Mouse (Mus musculus): ENCODE measurements around the gene Plekhm3.
A peak's percentile ranks its signal among the peaks of the same experiment; 100 is the strongest.

Plekhm3 gene

DNA sequence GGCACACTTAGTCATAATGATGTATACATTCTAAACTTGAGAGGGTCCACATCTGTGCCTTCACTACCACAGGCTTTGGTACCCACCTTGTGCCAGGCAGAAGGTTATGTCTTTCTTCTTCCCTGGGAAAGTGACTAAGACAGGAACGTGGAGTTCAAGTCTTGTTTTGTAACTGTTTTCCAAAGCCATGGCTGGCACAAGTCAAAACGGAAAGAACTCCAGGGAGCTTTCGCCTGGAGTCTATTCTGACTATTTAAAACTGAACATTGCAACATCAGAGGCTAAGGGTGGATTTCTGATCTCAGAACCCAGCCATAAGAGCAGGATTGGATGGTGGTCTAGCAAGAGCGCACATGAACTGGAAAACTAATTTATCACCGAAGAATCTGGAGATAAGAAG lies 120.0 kb downstream of the Plekhm3 start:
- no peak for ATAC-seq (ENCODE audit: insufficient number of reproducible peaks, low FRiP score, low TSS enrichment)

DNA sequence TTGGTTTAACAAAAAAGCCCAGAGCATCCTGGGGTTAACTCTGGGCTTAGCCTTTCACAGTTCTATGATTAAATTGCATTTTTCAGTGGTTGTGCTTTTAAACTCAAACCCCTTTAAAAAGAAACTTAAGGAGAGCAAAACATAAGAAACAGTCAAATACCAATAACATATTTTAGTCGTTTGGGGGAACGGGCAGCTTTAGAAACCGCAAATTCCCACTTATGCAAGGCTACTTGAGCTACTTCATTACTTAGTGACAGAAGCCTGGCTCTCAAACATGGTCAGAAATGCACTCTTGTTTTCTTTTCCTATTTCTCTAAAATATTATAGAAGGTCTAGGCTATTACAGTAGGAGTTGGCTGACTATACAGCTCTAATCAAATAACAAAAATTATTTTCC lies 120.5 kb downstream of the Plekhm3 start:
- ATAC-seq (ENCODE audit: insufficient number of reproducible peaks, low FRiP score, low TSS enrichment): no peak

DNA sequence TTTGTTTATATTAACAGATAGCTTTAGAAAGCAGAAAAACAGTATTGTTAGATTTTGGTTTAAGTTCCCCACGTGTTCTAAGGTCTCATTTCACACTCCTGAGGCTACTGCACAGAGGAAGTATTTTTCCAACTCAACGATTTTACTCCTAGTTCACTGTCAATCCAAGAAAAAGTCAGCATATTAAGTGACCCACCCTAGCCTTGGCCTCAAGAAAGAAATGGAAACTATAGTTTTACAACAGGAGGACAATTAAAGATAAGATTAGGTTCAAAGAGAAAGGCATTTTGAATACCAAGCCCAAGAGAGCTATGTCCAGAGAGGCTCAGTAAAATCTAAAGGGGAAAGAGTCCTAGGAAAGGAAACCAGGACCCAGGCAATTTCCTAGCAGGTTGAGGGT lies 125.1 kb downstream of the Plekhm3 start:
- ATAC-seq (ENCODE audit: insufficient number of reproducible peaks, low FRiP score, low TSS enrichment): no peak

DNA sequence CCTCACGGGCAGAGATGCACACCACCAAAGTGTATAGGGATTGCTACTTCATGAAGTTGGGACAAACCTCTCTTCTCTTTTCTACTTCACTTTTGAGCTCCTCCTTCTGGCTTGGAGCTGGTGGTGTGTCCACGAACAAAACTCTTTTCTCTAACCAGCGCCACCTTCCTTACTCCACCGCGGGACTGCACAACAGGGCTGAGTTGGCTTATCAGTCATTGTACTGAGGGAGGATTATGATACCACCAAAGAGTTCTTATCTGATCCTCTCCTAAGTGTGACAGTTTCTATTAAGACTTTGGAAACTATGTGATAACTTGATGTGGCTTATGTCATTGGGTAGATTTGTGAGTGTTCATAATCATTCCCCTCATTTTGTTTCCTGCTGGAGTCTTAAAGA lies 129.2 kb downstream of the Plekhm3 start:
- ATAC-seq (ENCODE audit: insufficient number of reproducible peaks, low FRiP score, low TSS enrichment): no peak

DNA sequence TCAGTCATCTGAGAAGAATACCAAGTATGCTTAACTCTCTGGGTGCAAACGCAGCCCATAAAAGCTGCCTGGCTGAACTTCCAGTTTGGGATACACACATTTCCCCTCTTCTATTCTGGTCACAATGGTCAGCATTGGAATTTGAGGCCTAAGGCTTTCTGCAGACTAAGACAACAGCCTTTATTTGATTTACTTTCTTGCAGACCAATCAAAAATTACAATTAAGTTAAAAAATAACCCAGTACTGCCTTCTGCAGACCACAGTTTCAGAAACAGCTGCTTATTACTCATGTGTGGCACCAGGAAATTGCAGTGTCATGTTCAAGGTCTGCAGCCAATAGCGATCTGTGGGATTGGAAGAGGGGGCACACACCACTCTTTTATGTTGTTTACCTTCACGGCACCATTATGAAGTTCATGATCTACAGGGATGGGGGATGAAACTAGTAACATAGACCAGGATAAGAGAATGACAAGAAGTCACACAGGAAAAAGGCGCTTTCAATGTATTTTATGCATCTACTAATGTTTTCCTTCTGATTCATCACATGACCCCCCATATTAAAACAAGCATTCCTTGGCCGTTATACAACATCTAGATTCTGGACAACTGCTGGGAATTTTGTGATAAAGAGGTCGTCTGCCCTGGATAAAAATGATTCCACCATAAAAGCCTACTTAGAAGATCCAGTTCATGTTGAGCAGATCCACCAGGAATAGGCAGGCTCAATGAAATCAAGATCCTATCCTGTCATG lies 130.1 kb downstream of the Plekhm3 start:
- ATAC-seq (ENCODE audit: insufficient number of reproducible peaks, low FRiP score, low TSS enrichment): no peak

DNA sequence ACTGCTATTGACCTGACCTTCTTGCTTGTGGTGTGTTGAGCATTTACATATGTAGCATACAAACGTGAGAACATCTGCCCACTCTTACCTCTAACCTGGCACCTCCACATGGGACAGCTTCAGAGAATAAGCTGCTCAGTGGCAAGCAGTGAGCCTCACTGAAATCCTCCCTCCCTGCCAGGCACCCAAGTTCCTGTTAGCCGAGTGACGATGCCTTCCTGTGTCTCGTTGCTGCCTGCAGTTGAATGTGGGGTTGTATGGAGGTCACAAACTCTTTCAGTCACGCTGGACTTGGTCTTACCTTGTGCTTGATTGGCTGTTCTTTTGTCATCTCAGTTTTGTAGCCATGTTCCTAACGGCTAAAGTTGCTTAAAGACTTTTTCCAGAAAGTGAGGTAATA lies 133.1 kb downstream of the Plekhm3 start:
- no peak for ATAC-seq (ENCODE audit: insufficient number of reproducible peaks, low FRiP score, low TSS enrichment)

DNA sequence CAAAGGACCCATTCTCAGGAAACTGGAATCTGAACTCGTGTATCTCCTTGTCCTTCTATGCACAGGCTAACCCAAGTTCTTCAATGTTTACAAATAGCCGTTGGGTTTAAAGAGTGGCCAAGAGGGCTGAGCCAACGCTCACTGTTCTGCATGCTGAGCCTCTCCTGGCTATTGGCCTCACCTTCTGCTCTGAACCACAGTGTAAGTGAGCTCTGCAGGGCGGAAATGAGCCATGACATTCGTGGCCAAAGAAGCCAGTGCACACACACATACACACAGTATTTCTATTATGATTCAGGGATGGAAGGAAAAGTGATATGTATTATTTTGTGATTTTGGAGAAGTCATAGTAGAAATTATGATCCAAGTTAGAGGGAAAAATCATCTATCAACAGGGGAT lies 138.9 kb downstream of the Plekhm3 start:
- ATAC-seq (ENCODE audit: insufficient number of reproducible peaks, low FRiP score, low TSS enrichment): peak; percentile 94

DNA sequence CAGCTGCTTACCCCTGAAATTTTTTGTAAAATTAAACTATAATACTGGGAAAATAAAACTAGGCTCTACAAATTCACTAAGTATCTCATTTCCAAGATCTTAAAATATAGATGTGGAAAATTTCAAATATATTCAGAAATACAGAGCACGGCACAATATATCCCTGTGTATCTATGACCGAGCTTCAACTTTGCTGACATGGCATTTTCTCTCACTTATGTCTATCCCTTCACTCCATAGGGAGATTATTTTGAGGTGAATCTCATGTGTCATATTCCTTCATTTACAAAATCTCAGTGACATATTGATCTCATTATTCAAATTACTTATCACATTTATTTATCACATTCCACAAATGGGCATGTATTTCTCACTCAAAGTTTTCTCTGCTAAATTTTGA lies 143.4 kb downstream of the Plekhm3 start:
- ATAC-seq (ENCODE audit: insufficient number of reproducible peaks, low FRiP score, low TSS enrichment): no peak

DNA sequence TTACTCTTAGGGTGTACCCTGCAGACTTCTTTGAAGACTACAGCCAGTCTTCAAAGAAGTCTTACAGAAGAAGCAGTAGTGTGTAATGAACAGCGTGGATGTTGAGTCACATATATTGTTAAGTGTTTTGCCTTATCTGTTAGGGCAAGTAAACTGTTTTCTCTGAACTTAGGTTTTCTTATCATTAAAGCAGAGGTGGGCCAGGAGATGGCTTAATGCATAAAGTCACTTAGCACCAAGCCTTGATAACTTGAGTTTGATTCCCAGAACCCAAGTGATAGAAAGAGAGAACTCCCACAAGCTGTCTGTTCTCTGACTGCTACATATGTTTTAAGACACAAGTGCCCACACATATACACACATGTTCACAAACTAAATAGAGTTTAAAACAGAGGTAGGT lies 144.7 kb downstream of the Plekhm3 start:
- ATAC-seq (ENCODE audit: insufficient number of reproducible peaks, low FRiP score, low TSS enrichment): no peak

DNA sequence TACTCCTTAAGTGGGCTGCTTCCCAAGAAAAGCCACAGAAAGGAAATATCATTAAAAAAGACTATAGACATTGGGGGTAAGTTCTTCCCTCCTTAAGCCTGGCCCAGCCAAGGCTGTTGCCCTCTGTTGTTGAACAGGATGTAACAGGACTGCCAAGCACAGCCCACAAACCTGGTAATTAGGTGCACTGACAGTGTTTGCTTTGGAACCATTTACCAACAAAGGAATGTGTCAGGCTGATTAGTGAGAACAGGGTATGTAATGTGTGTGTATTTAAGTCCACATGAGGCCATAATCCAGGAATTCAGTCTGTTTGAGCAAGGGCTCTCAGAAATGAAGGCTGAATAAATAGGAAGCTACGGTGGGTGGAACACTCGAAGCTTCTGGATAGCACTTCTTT lies 147.5 kb downstream of the Plekhm3 start:
- ATAC-seq (ENCODE audit: insufficient number of reproducible peaks, low FRiP score, low TSS enrichment): no peak

DNA sequence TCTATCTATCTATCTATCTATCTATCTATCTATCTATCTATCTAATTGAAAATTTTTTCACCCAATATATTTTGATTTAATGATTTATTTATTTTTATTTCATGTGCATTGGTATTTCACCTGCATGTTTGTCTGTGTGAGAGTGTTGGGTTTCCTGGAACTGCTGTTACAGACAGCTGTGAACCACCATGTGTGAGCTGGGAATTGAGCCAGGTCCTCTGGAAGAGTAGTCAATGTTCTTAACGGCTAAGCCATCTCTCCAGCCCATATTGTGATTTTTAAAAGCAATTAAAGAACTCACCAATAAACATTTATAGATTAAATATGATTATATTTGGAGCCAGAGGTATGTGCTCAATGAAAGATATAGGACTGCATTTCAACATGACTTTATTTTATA lies 148.9 kb downstream of the Plekhm3 start:
- no peak for ATAC-seq (ENCODE audit: insufficient number of reproducible peaks, low FRiP score, low TSS enrichment)

DNA sequence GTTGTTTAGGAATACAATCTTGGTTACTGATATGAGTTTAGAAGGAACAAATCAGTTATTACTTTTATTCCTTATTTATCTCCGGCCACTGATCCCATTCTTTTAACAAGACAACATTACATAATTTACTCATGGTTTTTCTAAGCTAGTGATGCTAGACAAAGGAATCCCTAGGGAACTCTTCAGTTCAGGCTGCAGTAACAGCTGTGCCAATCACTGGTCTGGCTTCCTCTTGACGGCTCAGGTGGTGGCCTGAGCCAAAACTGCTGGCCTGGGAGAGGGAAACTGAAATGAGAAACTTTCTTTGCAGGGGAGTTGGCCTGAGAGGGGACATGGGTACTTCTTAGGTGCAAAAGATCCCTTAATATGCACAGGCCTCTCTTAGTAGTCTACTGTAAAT lies 151.4 kb downstream of the Plekhm3 start:
- ATAC-seq (ENCODE audit: insufficient number of reproducible peaks, low FRiP score, low TSS enrichment): no peak

DNA sequence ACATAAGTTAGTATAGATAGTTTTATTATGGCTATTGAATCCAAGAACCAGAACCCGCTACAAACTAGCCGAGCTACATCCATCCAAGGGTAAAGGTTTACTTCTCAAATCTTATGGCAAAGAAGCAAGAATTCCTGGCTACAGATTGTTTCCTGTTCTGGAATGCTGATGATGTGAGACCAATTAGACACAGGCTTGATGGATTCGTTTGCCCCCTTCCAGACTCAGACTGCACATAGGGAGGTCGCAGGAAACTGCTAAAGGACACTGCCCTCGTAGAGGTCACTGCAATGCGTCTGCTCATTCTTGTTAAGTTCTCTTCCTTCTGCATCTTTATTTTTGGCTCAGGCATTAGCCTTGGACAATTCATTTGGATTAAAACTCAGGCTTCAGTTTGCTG lies 154.0 kb downstream of the Plekhm3 start:
- ATAC-seq (ENCODE audit: insufficient number of reproducible peaks, low FRiP score, low TSS enrichment): no peak

DNA sequence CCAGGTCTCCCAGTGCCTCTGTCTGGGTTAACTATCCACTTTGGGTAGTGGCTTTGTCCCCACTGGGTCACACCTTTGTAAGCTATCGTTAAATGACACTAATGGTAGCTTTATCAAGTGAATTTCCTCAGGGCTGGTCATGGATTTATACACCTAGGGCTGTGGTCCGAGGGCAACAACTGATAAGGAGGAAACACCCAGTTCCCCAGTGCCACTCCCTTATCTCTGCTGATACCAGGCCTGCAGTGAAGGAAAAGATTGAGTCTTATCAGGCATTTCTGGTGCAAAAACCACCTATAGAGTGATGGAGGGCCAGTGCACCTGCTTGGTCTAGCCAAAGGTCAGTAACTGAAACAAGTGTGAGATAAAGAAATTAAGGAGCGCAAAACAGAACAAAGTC lies 159.0 kb downstream of the Plekhm3 start:
- no peak for ATAC-seq (ENCODE audit: insufficient number of reproducible peaks, low FRiP score, low TSS enrichment)

DNA sequence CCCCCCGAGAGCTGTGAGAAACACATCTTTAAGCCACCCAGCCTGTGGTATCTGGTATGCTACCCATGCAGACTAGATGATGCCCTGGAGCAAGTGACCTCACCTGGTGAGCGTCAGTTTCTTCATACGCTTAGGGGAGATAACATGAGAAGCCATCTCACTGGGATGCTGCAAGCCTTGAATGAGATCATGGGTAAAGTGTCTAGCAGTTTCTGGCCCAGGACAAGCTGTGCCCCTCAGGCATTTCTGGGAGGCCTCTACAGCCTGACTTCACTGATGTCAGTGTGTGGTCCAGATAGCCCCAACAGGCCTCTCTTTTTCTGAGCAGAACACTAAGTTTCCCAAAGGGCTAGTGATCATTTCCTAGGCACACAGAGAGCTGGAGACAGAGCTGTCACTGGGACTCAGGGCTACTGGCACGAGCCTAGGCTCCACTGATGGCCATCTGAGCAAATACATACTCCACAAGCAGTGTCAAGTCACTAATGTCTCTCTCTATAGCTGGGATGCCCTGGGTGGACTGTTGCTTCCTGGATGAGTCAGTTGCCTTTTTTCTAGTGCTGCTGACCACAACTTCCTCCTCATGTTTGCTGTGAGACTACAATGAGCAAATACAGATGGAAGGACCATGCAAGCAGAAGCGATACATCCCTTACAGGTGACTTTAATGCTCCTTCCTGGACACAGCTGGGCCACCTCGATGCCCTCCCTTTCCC lies 159.6 kb downstream of the Plekhm3 start:
- no peak for ATAC-seq (ENCODE audit: insufficient number of reproducible peaks, low FRiP score, low TSS enrichment)

DNA sequence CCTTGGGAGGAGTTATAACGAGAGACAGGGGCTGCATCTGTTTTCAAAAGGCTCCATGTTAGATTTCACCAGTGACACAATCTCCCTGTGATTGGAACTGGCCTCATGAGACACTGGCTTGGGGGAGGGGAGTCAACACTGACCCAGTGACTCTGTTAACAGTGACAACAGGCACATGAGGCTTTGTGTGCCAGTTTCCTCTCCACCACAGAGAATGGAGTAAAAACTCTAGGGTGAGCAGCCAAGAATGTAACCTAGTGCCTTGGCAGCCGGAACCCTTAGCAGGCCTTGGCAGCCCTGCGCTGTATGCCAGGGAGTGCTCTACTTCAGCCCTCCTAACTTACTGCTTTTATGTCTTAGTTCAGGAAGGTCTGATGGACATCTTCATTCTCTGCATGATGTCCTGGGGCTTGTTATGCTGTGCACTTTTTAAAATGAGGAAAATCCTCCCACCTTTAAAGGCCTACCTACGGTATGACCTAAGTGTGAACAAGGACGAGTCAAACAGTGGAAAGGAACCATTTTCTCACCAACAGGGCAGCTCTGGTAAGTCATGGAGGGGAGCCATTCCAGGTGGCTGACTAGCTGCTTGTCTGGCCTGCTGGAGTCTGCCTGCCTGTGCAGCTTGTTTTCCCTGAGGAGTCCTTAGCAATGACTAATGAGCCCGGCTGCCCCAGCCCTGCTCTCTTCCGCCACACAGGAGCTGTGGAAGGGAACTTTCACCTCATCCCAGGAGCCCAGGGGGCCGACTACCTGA lies 161.2 kb downstream of the Plekhm3 start:
- peak; percentile 79 for ATAC-seq (ENCODE audit: insufficient number of reproducible peaks, low FRiP score, low TSS enrichment)

DNA sequence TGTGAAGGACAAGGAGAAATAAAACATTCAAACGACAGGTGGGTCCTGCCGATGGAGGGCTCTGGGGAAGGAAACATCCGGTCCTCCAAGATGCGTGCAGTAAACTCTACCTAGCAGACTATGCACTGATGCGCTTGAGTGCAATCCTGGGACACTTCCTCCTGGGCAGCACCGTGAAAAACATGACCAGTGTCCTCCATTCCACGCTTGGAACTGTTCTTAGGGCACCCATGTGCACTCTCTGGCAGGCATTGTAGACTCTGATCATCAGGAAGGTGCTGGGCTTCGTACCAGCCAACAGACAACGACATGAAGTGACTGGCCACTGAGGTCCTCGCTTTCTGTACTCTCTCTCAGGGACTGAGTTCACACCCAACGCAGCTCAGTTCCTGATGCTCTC lies 162.5 kb downstream of the Plekhm3 start:
- no peak for ATAC-seq (ENCODE audit: insufficient number of reproducible peaks, low FRiP score, low TSS enrichment)

DNA sequence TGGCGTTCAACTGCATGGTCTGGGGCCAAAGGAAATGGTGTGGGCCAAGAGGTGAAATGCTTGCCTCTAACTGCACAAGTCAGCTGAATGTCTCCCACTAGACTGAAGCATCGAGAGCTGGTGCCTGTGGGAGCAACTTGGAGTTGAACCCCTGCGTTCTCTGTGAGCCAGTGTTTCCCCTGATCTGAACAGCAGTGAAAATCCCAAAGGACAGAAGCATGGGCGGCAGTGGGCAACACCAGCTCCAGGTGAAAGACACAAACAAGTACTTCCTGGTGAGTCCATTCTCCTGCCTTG lies 163.4 kb downstream of the Plekhm3 start:
- no peak for ATAC-seq (ENCODE audit: insufficient number of reproducible peaks, low FRiP score, low TSS enrichment)

DNA sequence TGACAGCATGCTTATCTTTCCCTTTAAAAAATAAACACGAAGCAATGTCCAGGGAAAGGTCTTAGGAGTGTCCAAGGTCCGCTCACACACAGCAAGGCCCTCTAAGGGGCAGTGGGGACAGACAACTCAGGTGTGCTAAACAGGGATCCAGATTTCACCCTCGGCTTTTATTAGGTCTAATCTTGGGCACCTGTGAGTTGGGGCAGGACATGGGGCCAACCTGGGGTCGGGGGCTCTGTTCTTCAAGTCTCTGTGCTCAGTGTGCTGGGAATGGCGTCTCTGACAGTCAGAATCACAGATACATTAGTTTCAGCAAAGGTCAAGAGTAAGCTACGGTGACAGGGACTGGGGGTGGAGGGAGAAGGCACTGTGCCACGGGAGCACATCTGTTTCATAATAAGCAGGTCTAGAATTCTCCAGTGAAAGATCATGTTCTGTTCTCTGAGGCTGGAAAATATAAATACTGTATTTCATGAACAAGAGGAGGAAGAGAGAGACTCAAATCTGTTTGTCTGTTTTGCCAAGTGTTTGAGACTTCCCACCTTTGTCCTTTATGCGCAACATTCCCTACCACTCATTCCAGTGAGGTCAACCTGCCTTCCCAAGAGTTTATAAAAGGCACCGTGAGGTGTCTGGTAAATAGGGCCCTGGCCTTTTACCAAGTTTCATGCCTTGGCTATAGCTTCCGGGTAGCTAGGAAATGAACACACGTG lies 163.9 kb downstream of the Plekhm3 start:
- no peak for ATAC-seq (ENCODE audit: insufficient number of reproducible peaks, low FRiP score, low TSS enrichment)

DNA sequence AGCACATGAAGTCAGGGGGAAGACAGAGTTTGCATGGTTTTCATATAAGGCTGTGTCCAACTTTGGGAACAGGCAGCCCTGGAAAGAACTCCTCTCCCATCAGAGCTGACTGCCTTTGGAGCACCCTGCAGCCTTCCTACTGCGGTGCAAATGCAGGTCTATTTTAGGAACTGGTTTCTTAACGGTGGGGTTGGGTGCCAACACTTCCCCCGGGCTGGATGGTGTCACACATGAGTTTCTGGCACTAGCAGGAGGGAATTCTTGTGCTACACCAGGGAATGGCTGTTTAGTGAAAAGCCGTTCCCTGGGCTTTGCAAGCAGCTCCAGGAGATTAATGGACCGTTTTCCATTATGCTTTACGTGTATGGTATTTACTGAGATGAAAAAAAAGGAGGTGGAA lies 164.8 kb downstream of the Plekhm3 start:
- ATAC-seq (ENCODE audit: insufficient number of reproducible peaks, low FRiP score, low TSS enrichment): no peak
